Mouse (Mus musculus): ENCODE measurements around the gene Pik3ap1. TPM values are rescaled to one million over a fixed set of nuclear protein-coding genes. Genes with fewer than 3 reads are reported as not detected.

Gene Pik3ap1
- polyA plus RNA-seq, 1 experiment from 2014 or later: 2.4 TPM

GRCm38 (mm10) chr19:41290952-41291619, 93.8 kb downstream of the Pik3ap1 start:
- Histone ChIP-seq H3K27ac (ENCODE audit: low read length) (no peak overlapping the region), H3K4me3 (ENCODE audit: low read depth, low read length) (no peak overlapping the region), H3K27me3 (ENCODE audit: control insufficient read depth, insufficient read depth, low read length) (no peaks in the 10 kb centered on the region), H3K9me3 (ENCODE audit: control insufficient read depth, low read depth, low read length) (no peaks in the 10 kb centered on the region), H3K4me1 (ENCODE audit: control insufficient read depth, insufficient read depth, low read length) (no peaks in the 10 kb centered on the region), H3K4me2 (replicated peaks; ENCODE audit: low read depth, low read length) (no peak overlapping the region), H3K9ac (replicated peaks; ENCODE audit: low read depth, low read length) (no peak overlapping the region), H3K36me3 (ENCODE audit: control insufficient read depth, insufficient read depth, low read length) (no peaks in the 10 kb centered on the region)
- no peak for ATAC-seq (ENCODE audit: insufficient number of reproducible peaks, insufficient read depth, low FRiP score, low read depth)
- 62% methylated on average over 5 of the region's 5 CpGs for WGBS

DNA sequence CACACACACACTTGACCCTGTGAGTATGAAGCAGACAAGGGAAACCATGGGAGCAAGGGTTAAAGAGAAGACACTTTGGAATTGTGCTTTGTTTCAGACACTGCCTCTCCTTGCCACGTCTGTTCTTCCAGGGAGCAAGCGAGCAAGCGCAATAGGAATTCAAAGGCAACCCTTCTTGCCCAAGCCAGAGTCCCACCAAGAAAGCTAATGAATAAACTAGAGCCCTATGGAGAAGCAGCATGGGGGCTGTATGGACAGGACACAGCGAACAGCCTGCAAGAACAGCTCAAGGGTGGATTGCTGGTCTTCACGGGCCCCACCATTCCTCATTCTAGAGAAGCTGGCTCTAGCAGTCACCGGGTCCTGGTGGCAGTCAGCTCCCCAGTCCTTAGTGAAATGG, 96.3 kb downstream of the Pik3ap1 start:
- no peaks in the 10 kb centered on the region for H3K9me3 ChIP-seq (ENCODE audit: control insufficient read depth, low read depth, low read length)
- no peaks in the 10 kb centered on the region for H3K27me3 ChIP-seq (ENCODE audit: control insufficient read depth, insufficient read depth, low read length)
- H3K4me2 ChIP-seq (replicated peaks; ENCODE audit: low read depth, low read length): no peak overlapping the region
- no peak overlapping the region for H3K4me3 ChIP-seq (ENCODE audit: low read depth, low read length)
- WGBS: 77% methylated on average over 6 of the region's 6 CpGs
- no peak for ATAC-seq (ENCODE audit: insufficient number of reproducible peaks, insufficient read depth, low FRiP score, low read depth)
- H3K9ac ChIP-seq (replicated peaks; ENCODE audit: low read depth, low read length): no peak overlapping the region
- H3K36me3 ChIP-seq (ENCODE audit: control insufficient read depth, insufficient read depth, low read length): no peaks in the 10 kb centered on the region
- H3K4me1 ChIP-seq (ENCODE audit: control insufficient read depth, insufficient read depth, low read length): peaks cover 7% of the 10 kb centered on the region; the same call in 1 of the 2 replicates
- no peak overlapping the region for H3K27ac ChIP-seq (ENCODE audit: low read length)

DNA sequence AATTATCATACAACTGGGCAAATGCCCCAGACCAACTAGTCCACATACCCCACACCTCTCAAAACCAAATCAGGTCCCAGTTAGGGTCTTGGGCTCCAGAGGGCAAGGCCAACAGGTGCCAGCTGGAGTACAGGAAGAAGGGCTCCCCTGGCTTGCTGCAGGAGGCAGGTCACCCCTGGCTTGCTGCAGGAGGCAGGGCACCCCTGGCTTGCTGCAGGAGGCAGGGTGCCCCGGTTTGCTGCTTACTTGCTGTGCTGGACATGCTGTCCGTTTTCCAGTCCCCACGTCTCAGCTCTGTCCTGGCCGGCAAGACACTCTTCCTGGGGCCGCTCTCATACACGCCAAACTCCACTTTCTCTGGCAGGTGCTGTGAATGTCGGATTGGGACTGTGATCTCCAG, 97.7 kb downstream of the Pik3ap1 start:
- Histone ChIP-seq H3K4me2 (replicated peaks; ENCODE audit: low read depth, low read length) (no peak overlapping the region), H3K4me3 (ENCODE audit: low read depth, low read length) (no peak overlapping the region)
- WGBS: 86% methylated on average over 7 of the region's 7 CpGs

GRCm38 (mm10) chr19:41284515-41284914, 100.4 kb downstream of the Pik3ap1 start:
- Histone ChIP-seq H3K4me2 (replicated peaks; ENCODE audit: low read depth, low read length) (no peak overlapping the region), H3K9me3 (ENCODE audit: control insufficient read depth, low read depth, low read length) (no peaks in the 10 kb centered on the region), H3K4me3 (ENCODE audit: low read depth, low read length) (no peak overlapping the region), H3K27me3 (ENCODE audit: control insufficient read depth, insufficient read depth, low read length) (no peaks in the 10 kb centered on the region), H3K9ac (replicated peaks; ENCODE audit: low read depth, low read length) (no peak overlapping the region), H3K4me1 (ENCODE audit: control insufficient read depth, insufficient read depth, low read length) (peaks cover 8% of the 10 kb centered on the region; the same call in 1 of the 2 replicates), H3K36me3 (ENCODE audit: control insufficient read depth, insufficient read depth, low read length) (no peaks in the 10 kb centered on the region), H3K27ac (ENCODE audit: low read length) (no peak overlapping the region)
- 21% methylated on average over 6 of the region's 6 CpGs for whole genome bisulfite sequencing
- ATAC-seq (ENCODE audit: insufficient number of reproducible peaks, insufficient read depth, low FRiP score, low read depth): no peak

More for the DNA sequence above, 97.7 kb downstream of the Pik3ap1 start:
- Histone ChIP-seq H3K9me3 (ENCODE audit: control insufficient read depth, low read depth, low read length) (no peaks in the 10 kb centered on the region), H3K27me3 (ENCODE audit: control insufficient read depth, insufficient read depth, low read length) (no peaks in the 10 kb centered on the region), H3K36me3 (ENCODE audit: control insufficient read depth, insufficient read depth, low read length) (no peaks in the 10 kb centered on the region), H3K27ac (ENCODE audit: low read length) (no peak overlapping the region), H3K9ac (replicated peaks; ENCODE audit: low read depth, low read length) (no peak overlapping the region), H3K4me1 (ENCODE audit: control insufficient read depth, insufficient read depth, low read length) (peaks cover 8% of the 10 kb centered on the region; the same call in 1 of the 2 replicates)
- no peak for ATAC-seq (ENCODE audit: insufficient number of reproducible peaks, insufficient read depth, low FRiP score, low read depth)

GRCm38 (mm10) chr19:41282718-41283117, 102.2 kb downstream of the Pik3ap1 start:
- ATAC-seq (ENCODE audit: insufficient number of reproducible peaks, insufficient read depth, low FRiP score, low read depth): no peak
- H3K9me3 ChIP-seq (ENCODE audit: control insufficient read depth, low read depth, low read length): no peaks in the 10 kb centered on the region
- H3K4me2 ChIP-seq (replicated peaks; ENCODE audit: low read depth, low read length): no peak overlapping the region
- WGBS: 67% methylated on average over 5 of the region's 5 CpGs
- H3K27me3 ChIP-seq (ENCODE audit: control insufficient read depth, insufficient read depth, low read length): no peaks in the 10 kb centered on the region
- H3K27ac ChIP-seq (ENCODE audit: low read length): no peak overlapping the region
- H3K4me1 ChIP-seq (ENCODE audit: control insufficient read depth, insufficient read depth, low read length): peaks cover 8% of the 10 kb centered on the region; the same call in 1 of the 2 replicates
- no peaks in the 10 kb centered on the region for H3K36me3 ChIP-seq (ENCODE audit: control insufficient read depth, insufficient read depth, low read length)
- H3K4me3 ChIP-seq (ENCODE audit: low read depth, low read length): no peak overlapping the region
- no peak overlapping the region for H3K9ac ChIP-seq (replicated peaks; ENCODE audit: low read depth, low read length)

- no peak overlapping the region for H3K27ac ChIP-seq (ENCODE audit: low read length)
- ATAC-seq (ENCODE audit: insufficient number of reproducible peaks, insufficient read depth, low FRiP score, low read depth): no peak
- H3K4me1 ChIP-seq (ENCODE audit: control insufficient read depth, insufficient read depth, low read length): peaks cover 8% of the 10 kb centered on the region; the same call in 1 of the 2 replicates
- H3K27me3 ChIP-seq (ENCODE audit: control insufficient read depth, insufficient read depth, low read length): no peaks in the 10 kb centered on the region
- WGBS: 80% methylated on average over 4 of the region's 4 CpGs
- no peaks in the 10 kb centered on the region for H3K9me3 ChIP-seq (ENCODE audit: control insufficient read depth, low read depth, low read length)
- H3K4me3 ChIP-seq (ENCODE audit: low read depth, low read length): no peak overlapping the region
- no peak overlapping the region for H3K9ac ChIP-seq (replicated peaks; ENCODE audit: low read depth, low read length)
- H3K4me2 ChIP-seq (replicated peaks; ENCODE audit: low read depth, low read length): no peak overlapping the region
- no peaks in the 10 kb centered on the region for H3K36me3 ChIP-seq (ENCODE audit: control insufficient read depth, insufficient read depth, low read length)
Measured at GRCm38 (mm10) chr19:41282216-41282615, 102.7 kb downstream of the Pik3ap1 start.

DNA sequence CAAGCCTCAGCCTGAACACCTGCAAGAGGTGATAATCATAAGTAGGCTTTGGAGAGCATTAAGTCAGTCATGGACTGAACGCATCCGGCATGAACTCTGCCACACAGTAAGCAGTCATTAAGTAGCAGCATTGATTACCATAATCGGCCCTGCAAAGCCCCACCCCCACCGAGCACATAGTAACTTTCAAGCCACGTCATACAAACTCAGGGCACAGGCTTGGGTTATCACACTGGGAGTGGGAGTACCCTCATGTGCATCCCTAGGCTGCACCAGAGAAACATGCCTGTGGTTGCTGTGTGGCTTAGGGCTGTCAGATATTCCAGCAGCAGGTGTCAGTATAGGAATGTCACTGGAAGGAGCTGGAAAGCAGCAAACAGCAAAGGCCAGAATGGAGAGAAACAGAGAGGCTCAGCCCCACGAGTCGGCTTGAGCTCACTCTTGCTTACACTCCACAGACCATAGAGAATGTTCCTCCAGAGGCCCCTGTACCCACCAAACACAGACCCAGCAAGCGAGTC, 105.1 kb downstream of the Pik3ap1 start:
- Histone ChIP-seq H3K4me2 (replicated peaks; ENCODE audit: low read depth, low read length) (no peak overlapping the region), H3K36me3 (ENCODE audit: control insufficient read depth, insufficient read depth, low read length) (no peaks in the 10 kb centered on the region), H3K9me3 (ENCODE audit: control insufficient read depth, low read depth, low read length) (no peaks in the 10 kb centered on the region), H3K4me3 (ENCODE audit: low read depth, low read length) (no peak overlapping the region), H3K27ac (ENCODE audit: low read length) (no peak overlapping the region), H3K9ac (replicated peaks; ENCODE audit: low read depth, low read length) (no peak overlapping the region), H3K4me1 (ENCODE audit: control insufficient read depth, insufficient read depth, low read length) (peaks cover 8% of the 10 kb centered on the region; the same call in 1 of the 2 replicates), H3K27me3 (ENCODE audit: control insufficient read depth, insufficient read depth, low read length) (no peaks in the 10 kb centered on the region)
- 64% methylated on average over 8 of the region's 8 CpGs for WGBS
- ATAC-seq (ENCODE audit: insufficient number of reproducible peaks, insufficient read depth, low FRiP score, low read depth): no peak

GRCm38 (mm10) chr19:41278606-41279005, 106.3 kb downstream of the Pik3ap1 start:
- Histone ChIP-seq H3K27ac (ENCODE audit: low read length) (no peak overlapping the region), H3K9me3 (ENCODE audit: control insufficient read depth, low read depth, low read length) (no peaks in the 10 kb centered on the region), H3K4me1 (ENCODE audit: control insufficient read depth, insufficient read depth, low read length) (peaks cover 2% of the 10 kb centered on the region; the same call in 1 of the 2 replicates), H3K4me2 (replicated peaks; ENCODE audit: low read depth, low read length) (no peak overlapping the region), H3K36me3 (ENCODE audit: control insufficient read depth, insufficient read depth, low read length) (no peaks in the 10 kb centered on the region), H3K27me3 (ENCODE audit: control insufficient read depth, insufficient read depth, low read length) (no peaks in the 10 kb centered on the region), H3K9ac (replicated peaks; ENCODE audit: low read depth, low read length) (no peak overlapping the region), H3K4me3 (ENCODE audit: low read depth, low read length) (no peak overlapping the region)
- 81% methylated on average over 7 of the region's 7 CpGs for WGBS
- ATAC-seq (ENCODE audit: insufficient number of reproducible peaks, insufficient read depth, low FRiP score, low read depth): no peak
